Mouse (Mus musculus): ENCODE results near the gene Hif3a. TPM values are rescaled to one million over a fixed set of nuclear protein-coding genes. Genes with fewer than 3 reads are reported as not detected.

Gene Hif3a
- polyA plus RNA-seq, 1 experiment = 8.0 TPM

- H3K4me1 ChIP-seq (ENCODE audit: control insufficient read depth) = peaks cover 45% of the 10 kb centered on the region
- no peaks in the 10 kb centered on the region for H3K27me3 ChIP-seq (ENCODE audit: control insufficient read depth)
- no peak overlapping the region for H3K4me3 ChIP-seq (replicated peaks)
- no peaks in the 10 kb centered on the region for H3K9me3 ChIP-seq (ENCODE audit: control insufficient read depth, low read length)
- peaks cover 97% of the 10 kb centered on the region for H3K36me3 ChIP-seq (ENCODE audit: control insufficient read depth)
- no peak for TF ChIP-seq TAL1 (IDR thresholded peaks at IDR 0.05; ENCODE audit: low read length)
- no peak for TF ChIP-seq GATA1 (IDR thresholded peaks at IDR 0.05; ENCODE audit: low read length)
These were observed 42.6 kb downstream of the Hif3a start for GRCm38 (mm10) chr7:17019426-17020166.

- TF ChIP-seq TAL1 (IDR thresholded peaks at IDR 0.05; ENCODE audit: low read length) = no peak
- no peak for TF ChIP-seq GATA1 (IDR thresholded peaks at IDR 0.05; ENCODE audit: low read length)
- Histone ChIP-seq H3K9me3 (ENCODE audit: control insufficient read depth, low read length) (no peaks in the 10 kb centered on the region), H3K4me1 (ENCODE audit: control insufficient read depth) (peaks cover 28% of the 10 kb centered on the region), H3K27me3 (ENCODE audit: control insufficient read depth) (no peaks in the 10 kb centered on the region), H3K36me3 (ENCODE audit: control insufficient read depth) (peaks cover 97% of the 10 kb centered on the region), H3K4me3 (replicated peaks) (no peak overlapping the region)
These were observed 44.3 kb downstream of the Hif3a start for GRCm38 (mm10) chr7:17017921-17018320.

GRCm38 (mm10) chr7:17017036-17017435 lies 45.2 kb downstream of the Hif3a start:
- H3K27me3 ChIP-seq (ENCODE audit: control insufficient read depth) = no peaks in the 10 kb centered on the region
- peaks cover 97% of the 10 kb centered on the region for H3K36me3 ChIP-seq (ENCODE audit: control insufficient read depth)
- H3K4me1 ChIP-seq (ENCODE audit: control insufficient read depth) = peaks cover 23% of the 10 kb centered on the region
- H3K9me3 ChIP-seq (ENCODE audit: control insufficient read depth, low read length) = no peaks in the 10 kb centered on the region
- TF ChIP-seq TAL1 (IDR thresholded peaks at IDR 0.05; ENCODE audit: low read length) (no peak), GATA1 (IDR thresholded peaks at IDR 0.05; ENCODE audit: low read length) (no peak)
- H3K4me3 ChIP-seq (replicated peaks) = no peak overlapping the region

- Histone ChIP-seq H3K27me3 (ENCODE audit: control insufficient read depth) (no peaks in the 10 kb centered on the region), H3K9me3 (ENCODE audit: control insufficient read depth, low read length) (no peaks in the 10 kb centered on the region), H3K36me3 (ENCODE audit: control insufficient read depth) (peaks cover 97% of the 10 kb centered on the region), H3K4me3 (replicated peaks) (no peak overlapping the region), H3K4me1 (ENCODE audit: control insufficient read depth) (peaks cover 13% of the 10 kb centered on the region)
- TF ChIP-seq GATA1 (IDR thresholded peaks at IDR 0.05; ENCODE audit: low read length) = no peak
- no peak for TF ChIP-seq TAL1 (IDR thresholded peaks at IDR 0.05; ENCODE audit: low read length)
These were observed 46.8 kb downstream of the Hif3a start for GRCm38 (mm10) chr7:17015381-17015780.

- TF ChIP-seq TAL1 (IDR thresholded peaks at IDR 0.05; ENCODE audit: low read length) = no peak
- TF ChIP-seq GATA1 (IDR thresholded peaks at IDR 0.05; ENCODE audit: low read length) = no peak
- Histone ChIP-seq H3K9me3 (ENCODE audit: control insufficient read depth, low read length) (no peaks in the 10 kb centered on the region), H3K36me3 (ENCODE audit: control insufficient read depth) (peaks cover 100% of the 10 kb centered on the region)
These were observed 50.2 kb downstream of the Hif3a start for GRCm38 (mm10) chr7:17011909-17012590.

GRCm38 (mm10) chr7:17010010-17010347 lies 52.2 kb downstream of the Hif3a start:
- no peaks in the 10 kb centered on the region for H3K27me3 ChIP-seq (ENCODE audit: control insufficient read depth)
- H3K4me3 ChIP-seq (replicated peaks) = no peak overlapping the region
- H3K4me1 ChIP-seq (ENCODE audit: control insufficient read depth) = peaks cover 9% of the 10 kb centered on the region
- H3K36me3 ChIP-seq (ENCODE audit: control insufficient read depth) = peaks cover 100% of the 10 kb centered on the region
- H3K9me3 ChIP-seq (ENCODE audit: control insufficient read depth, low read length) = no peaks in the 10 kb centered on the region
- TF ChIP-seq TAL1 (IDR thresholded peaks at IDR 0.05; ENCODE audit: low read length) (no peak), GATA1 (IDR thresholded peaks at IDR 0.05; ENCODE audit: low read length) (no peak)

More at GRCm38 (mm10) chr7:17011909-17012590, 50.2 kb downstream of the Hif3a start:
- no peaks in the 10 kb centered on the region; the same call in 1 of the 2 replicates for H3K4me1 ChIP-seq (ENCODE audit: control insufficient read depth)
- no peaks in the 10 kb centered on the region for H3K27me3 ChIP-seq (ENCODE audit: control insufficient read depth)
- no peak overlapping the region for H3K4me3 ChIP-seq (replicated peaks)

GRCm38 (mm10) chr7:17009326-17010009 lies 52.8 kb downstream of the Hif3a start:
- Histone ChIP-seq H3K36me3 (ENCODE audit: control insufficient read depth) (peaks cover 100% of the 10 kb centered on the region), H3K9me3 (ENCODE audit: control insufficient read depth, low read length) (no peaks in the 10 kb centered on the region), H3K4me1 (ENCODE audit: control insufficient read depth) (peaks cover 9% of the 10 kb centered on the region), H3K4me3 (replicated peaks) (no peak overlapping the region), H3K27me3 (ENCODE audit: control insufficient read depth) (no peaks in the 10 kb centered on the region)
- no peak for TF ChIP-seq TAL1 (IDR thresholded peaks at IDR 0.05; ENCODE audit: low read length)
- no peak for TF ChIP-seq GATA1 (IDR thresholded peaks at IDR 0.05; ENCODE audit: low read length)

- Histone ChIP-seq H3K36me3 (ENCODE audit: control insufficient read depth) (peaks cover 97% of the 10 kb centered on the region), H3K4me1 (ENCODE audit: control insufficient read depth) (peaks cover 11% of the 10 kb centered on the region), H3K4me3 (replicated peaks) (no peak overlapping the region), H3K27me3 (ENCODE audit: control insufficient read depth) (no peaks in the 10 kb centered on the region), H3K9me3 (ENCODE audit: control insufficient read depth, low read length) (no peaks in the 10 kb centered on the region)
- TF ChIP-seq TAL1 (IDR thresholded peaks at IDR 0.05; ENCODE audit: low read length) (no peak), GATA1 (IDR thresholded peaks at IDR 0.05; ENCODE audit: low read length) (no peak)
These were observed 54.9 kb downstream of the Hif3a start for GRCm38 (mm10) chr7:17007300-17007699.

- no peaks in the 10 kb centered on the region for H3K9me3 ChIP-seq (ENCODE audit: control insufficient read depth, low read length)
- no peak for TF ChIP-seq GATA1 (IDR thresholded peaks at IDR 0.05; ENCODE audit: low read length)
- no peak for TF ChIP-seq TAL1 (IDR thresholded peaks at IDR 0.05; ENCODE audit: low read length)
- H3K4me1 ChIP-seq (ENCODE audit: control insufficient read depth) = peaks cover 17% of the 10 kb centered on the region
- H3K27me3 ChIP-seq (ENCODE audit: control insufficient read depth) = no peaks in the 10 kb centered on the region
- H3K36me3 ChIP-seq (ENCODE audit: control insufficient read depth) = peaks cover 76% of the 10 kb centered on the region
- no peak overlapping the region for H3K4me3 ChIP-seq (replicated peaks)
These were observed 57.5 kb downstream of the Hif3a start for GRCm38 (mm10) chr7:17004716-17005115.

Measured in erythroblast, embryonic 14.5 days (primary cell).